Comparison of ENCODE assay signal across 9 mouse cellular contexts in genomic region chr3:53475889-53476288, GRCm38 (mm10). TPM values are rescaled to one million over a fixed set of nuclear protein-coding genes. Genes with fewer than 3 reads are reported as not detected.
DNase-seq lines count a peak whose midpoint lies in the region; ATAC-seq and TF ChIP-seq lines count a peak whose summit lies in the region.
"Had no signal": no experiment of that assay in that cellular context is flagged by ENCODE, and none has a peak within 500 bp of the region (broad histone marks: within the 10 kb centered on the region; RNA-seq: fewer than 3 reads in every experiment).

No protein-coding gene starts in this region.

- no peak overlapping the region for H3K4me2 ChIP-seq in CH12.LX (ENCODE audit: insufficient read depth, low read depth, poor library complexity, severe bottlenecking)
- no peak overlapping the region for H3K4me2 ChIP-seq in forebrain, postnatal 0 days (ENCODE audit: low read depth)
- no peak overlapping the region for H3K4me2 ChIP-seq in neural tube, embryonic 14.5 days (ENCODE audit: low read depth, low read length)

- TF ChIP-seq POLR2A in CH12.LX (IDR thresholded peaks at IDR 0.05; ENCODE audit: low read depth, low read length) = no peak

- no peaks in the 10 kb centered on the region for H3K4me1 ChIP-seq in CH12.LX (ENCODE audit: control insufficient read depth in 1 of 2, insufficient read depth in 2 of 2)
- no peaks in the 10 kb centered on the region for H3K4me1 ChIP-seq in forebrain, postnatal 0 days (ENCODE audit: insufficient read depth)
- no peaks in the 10 kb centered on the region for H3K4me1 ChIP-seq in neural tube, embryonic 14.5 days (ENCODE audit: control insufficient read depth, insufficient read depth, low read length)

- no peaks in the 10 kb centered on the region for H3K9me3 ChIP-seq in CH12.LX (replicated peaks; ENCODE audit: low read length)
- H3K9me3 ChIP-seq in forebrain, postnatal 0 days (ENCODE audit: low read length) = no peaks in the 10 kb centered on the region
- no peaks in the 10 kb centered on the region for H3K9me3 ChIP-seq in neural tube, embryonic 14.5 days (ENCODE audit: control insufficient read depth, low read length)

- H3K27me3 ChIP-seq in CH12.LX (replicated peaks) = no peaks in the 10 kb centered on the region
- no peaks in the 10 kb centered on the region for H3K27me3 ChIP-seq in forebrain, postnatal 0 days (ENCODE audit: insufficient read depth, low read length)
- H3K27me3 ChIP-seq in neural tube, embryonic 14.5 days (ENCODE audit: control insufficient read depth, insufficient read depth, low read length) = no peaks in the 10 kb centered on the region

- TF ChIP-seq RAD21 in CH12.LX (IDR thresholded peaks at IDR 0.05; ENCODE audit: low read depth, low read length) = peak; percentile 25

- peak; percentile 58 for DNase-seq in kidney, adult 18-20 months
- DNase-seq in kidney, adult 11 months = no peak
- DNase-seq in CH12.LX (ENCODE audit: extremely low read depth) = peak; percentile 20
- peak; percentile 60 for DNase-seq in brain, adult 2 months (ENCODE audit: low read depth, low spot score)
- peak; percentile 73 for DNase-seq in forebrain, postnatal 0 days
- peak; percentile 49 to 70 for DNase-seq in layer of hippocampus, postnatal 10 days (ENCODE audit: low spot score in 2 of 2)
- no peak for DNase-seq in urinary bladder, adult 2 months (ENCODE audit: low spot score)

- in situ Hi-C loops in CH12.LX (cut with MboI; ENCODE audit: low pct_ligation_motif_present, low pct_unique_long_range_greater_than_20kb, low sequenced_read_pairs) = no loop called here

- peak; percentile 14 to 64; a peak in 2 of 4 replicates for TF ChIP-seq CTCF in CH12.LX (conservative IDR thresholded peaks at IDR 0.05 in 1 of 2, IDR thresholded peaks at IDR 0.05 in 1 of 2; ENCODE audit: low read depth in 2 of 2, low read length in 2 of 2)
- peak; percentile 76 for TF ChIP-seq CTCF in forebrain, postnatal 0 days (IDR thresholded peaks at IDR 0.05; ENCODE audit: low read depth)

- no peak for TF ChIP-seq EP300 in CH12.LX (IDR thresholded peaks at IDR 0.05; ENCODE audit: low read length)

- H3K36me3 ChIP-seq in CH12.LX (replicated peaks in 1 of 2; ENCODE audit: control insufficient read depth in 1 of 2, insufficient read depth in 1 of 2, low read length in 1 of 2) = peaks cover 74 to 94% of the 10 kb centered on the region in 2 experiments
- peaks cover 87% of the 10 kb centered on the region for H3K36me3 ChIP-seq in forebrain, postnatal 0 days (ENCODE audit: insufficient read depth)
- peaks cover 62% of the 10 kb centered on the region for H3K36me3 ChIP-seq in neural tube, embryonic 14.5 days (ENCODE audit: control insufficient read depth, insufficient read depth, low read length)

- no peak overlapping the region for H3K9ac ChIP-seq in CH12.LX (ENCODE audit: insufficient read depth, low read depth)
- no peak overlapping the region for H3K9ac ChIP-seq in forebrain, postnatal 0 days
- H3K9ac ChIP-seq in neural tube, embryonic 14.5 days (replicated peaks; ENCODE audit: low read depth, low read length) = no peak overlapping the region

- H3K27ac ChIP-seq in CH12.LX (ENCODE audit: insufficient read depth, low read depth) = no peak overlapping the region
- H3K27ac ChIP-seq in forebrain, postnatal 0 days (ENCODE audit: low read depth, low read length) = no peak overlapping the region
- no peak overlapping the region for H3K27ac ChIP-seq in neural tube, embryonic 14.5 days (ENCODE audit: low read depth, low read length)

- no peak overlapping the region for H3K4me3 ChIP-seq in CH12.LX (replicated peaks in 1 of 3; ENCODE audit: low read depth in 2 of 3, low read length in 2 of 3, poor library complexity in 1 of 3)
- H3K4me3 ChIP-seq in forebrain, postnatal 0 days (ENCODE audit: low read depth, low read length) = no peak overlapping the region
- H3K4me3 ChIP-seq in neural tube, embryonic 14.5 days (ENCODE audit: low read depth, low read length) = no peak overlapping the region

- WGBS in forebrain, postnatal 0 days = 57% methylated on average over 6 of the region's 6 CpGs
- WGBS in neural tube, embryonic 14.5 days = 66% methylated on average over 6 of the region's 6 CpGs

- no peaks in the 10 kb centered on the region for H3K79me2 ChIP-seq in CH12.LX (replicated peaks; ENCODE audit: control insufficient read depth, extremely low read depth, insufficient read depth, poor library complexity, severe bottlenecking)

- dilution Hi-C loops in CH12.LX (cut with MboI; ENCODE audit: extremely low pct_ligation_motif_present, extremely low pct_unique_long_range_greater_than_20kb, low sequenced_read_pairs) = no loop called here

- ATAC-seq in forebrain, postnatal 0 days = peak; percentile 82
- ATAC-seq in neural tube, embryonic 14.5 days (ENCODE audit: low read depth) = peak; percentile 50; the same call in 1 of the 2 replicates

TF ChIP-seq in CH12.LX, 34 proteins besides CTCF, POLR2A, EP300 and RAD21:
- TF ChIP-seq USF1 (IDR thresholded peaks at IDR 0.05; ENCODE audit: low read depth, low read length) = no peak
- TF ChIP-seq KAT2A (IDR thresholded peaks at IDR 0.05; ENCODE audit: insufficient replicate concordance, low read length) = no peak
- TF ChIP-seq GABPA (IDR thresholded peaks at IDR 0.05; ENCODE audit: insufficient replicate concordance, low read depth, low read length) = no peak
- TF ChIP-seq MYC (IDR thresholded peaks at IDR 0.05; ENCODE audit: low read depth, low read length) = no peak
- peak; percentile 51 for TF ChIP-seq SMC3 (IDR thresholded peaks at IDR 0.05; ENCODE audit: low read depth, low read length)
TF ChIP-seq in CH12.LX: peak in this region for 1.

RNA-seq across cellular contexts. Expression of gene Proser1, which starts 12.4 kb away (rescaled TPM):
- 3.3 and 3.9 TPM in 2 replicates for total RNA-seq in CH12.LX (2012; rRNA removed)
- 2.2 and 2.9 TPM in 2 replicates for total RNA-seq in CH12.LX (2014; rRNA removed)
- 16.2 and 22.2 TPM in 2 replicates for polyA plus RNA-seq in CH12.LX (2012; ENCODE audit: insufficient read length, low read depth)
- 7.4 and 9.2 TPM in 2 replicates for total RNA-seq in forebrain, postnatal 0 days (2014; rRNA removed)
- 8.0 and 12.1 TPM in 2 replicates for polyA plus RNA-seq in forebrain, postnatal 0 days (2015; fragmentation: Nextera tagmentation; extraction: Ambion mirVana)
- total RNA-seq in layer of hippocampus, postnatal 10 days (2021) = 10 to 100 TPM; 27.1 to 27.9 TPM
- 19.4 and 23.9 TPM in 2 replicates for polyA plus RNA-seq in neural tube, embryonic 14.5 days (2014; fragmentation: Nextera tagmentation; extraction: Ambion mirVana)
- polyA plus RNA-seq in urinary bladder, adult 2 months (2012; rRNA removed) = 4.7 and 10.3 TPM in 2 replicates

RNA-seq across cellular contexts. Expression of gene Stoml3, which starts 12.6 kb away (rescaled TPM):
- not detected in 2 replicates for total RNA-seq in CH12.LX (2012; rRNA removed)
- not detected in 2 replicates for total RNA-seq in CH12.LX (2014; rRNA removed)
- polyA plus RNA-seq in CH12.LX (2012; ENCODE audit: insufficient read length, low read depth) = not detected in 2 replicates
- total RNA-seq in forebrain, postnatal 0 days (2014; rRNA removed) = 0.19 TPM in 1 of 2 replicates, not detected in the other
- polyA plus RNA-seq in forebrain, postnatal 0 days (2015; fragmentation: Nextera tagmentation; extraction: Ambion mirVana) = 0.19 and 0.20 TPM in 2 replicates
- 1 to 10 TPM in 1 of 2 experiments, under 1 TPM in 1; 0.55 to 1.7 TPM for total RNA-seq in layer of hippocampus, postnatal 10 days (2021)
- polyA plus RNA-seq in neural tube, embryonic 14.5 days (2014; fragmentation: Nextera tagmentation; extraction: Ambion mirVana) = 0.19 TPM in 1 of 2 replicates, not detected in the other
- polyA plus RNA-seq in urinary bladder, adult 2 months (2012; rRNA removed) = 0.06 TPM in 1 of 2 replicates, not detected in the other
- polyA plus RNA-seq: large intestine, adult 2 months had no signal

RNA-seq across cellular contexts. Expression of gene Nhlrc3, which starts 12.8 kb away (rescaled TPM):
- total RNA-seq in CH12.LX (2012; rRNA removed) (4.6 and 5.8 TPM in 2 replicates), CH12.LX (2014; rRNA removed) (7.2 and 7.9 TPM in 2 replicates)
- 7.2 and 7.3 TPM in 2 replicates for polyA plus RNA-seq in CH12.LX (2012; ENCODE audit: insufficient read length, low read depth)
- total RNA-seq in forebrain, postnatal 0 days (2014; rRNA removed) = 13.8 and 14.7 TPM in 2 replicates
- 5.5 and 7.0 TPM in 2 replicates for polyA plus RNA-seq in forebrain, postnatal 0 days (2015; fragmentation: Nextera tagmentation; extraction: Ambion mirVana)
- total RNA-seq in layer of hippocampus, postnatal 10 days (2021) = 1 to 10 TPM; 8.5 to 9.9 TPM
- polyA plus RNA-seq in neural tube, embryonic 14.5 days (2014; fragmentation: Nextera tagmentation; extraction: Ambion mirVana) = 9.9 and 12.0 TPM in 2 replicates
- polyA plus RNA-seq in urinary bladder, adult 2 months (2012; rRNA removed) = 9.4 and 11.5 TPM in 2 replicates

Comparison
In these comparisons a context has a peak if more than half of its experiments do, and no peak if none do; other contexts are left out.
1. DNase-seq: peak in kidney, adult 18-20 months (single experiment), CH12.LX (single experiment), brain, adult 2 months (single experiment), forebrain, postnatal 0 days (single experiment) and layer of hippocampus, postnatal 10 days (2 of 2); none in kidney, adult 11 months (single experiment) and urinary bladder, adult 2 months (single experiment).